Mouse (Mus musculus) brain, embryonic 14.5 days (tissue): Measurements from ENCODE around the gene Lats1.

ENCODE experiments used
- CTCF ChIP-seq: fragments of 200-500 bp; IDR thresholded peaks from 2 replicates; pipeline ENCODE4 v1.5.1; 2012; ENCODE audit warnings: inconsistent platforms, mild to moderate bottlenecking, moderate library complexity, borderline replicate concordance; ENCODE audit not compliant: insufficient read depth, insufficient read length; ENCODE audit errors: extremely low read depth
- POLR2A ChIP-seq: fragments of 200-500 bp; IDR thresholded peaks from 2 replicates; pipeline ENCODE4 v1.6.1; 2012; ENCODE audit warnings: mild to moderate bottlenecking, inconsistent platforms, borderline replicate concordance; ENCODE audit not compliant: poor library complexity, insufficient read depth, insufficient read length, severe bottlenecking; ENCODE audit errors: extremely low read depth

DNA sequence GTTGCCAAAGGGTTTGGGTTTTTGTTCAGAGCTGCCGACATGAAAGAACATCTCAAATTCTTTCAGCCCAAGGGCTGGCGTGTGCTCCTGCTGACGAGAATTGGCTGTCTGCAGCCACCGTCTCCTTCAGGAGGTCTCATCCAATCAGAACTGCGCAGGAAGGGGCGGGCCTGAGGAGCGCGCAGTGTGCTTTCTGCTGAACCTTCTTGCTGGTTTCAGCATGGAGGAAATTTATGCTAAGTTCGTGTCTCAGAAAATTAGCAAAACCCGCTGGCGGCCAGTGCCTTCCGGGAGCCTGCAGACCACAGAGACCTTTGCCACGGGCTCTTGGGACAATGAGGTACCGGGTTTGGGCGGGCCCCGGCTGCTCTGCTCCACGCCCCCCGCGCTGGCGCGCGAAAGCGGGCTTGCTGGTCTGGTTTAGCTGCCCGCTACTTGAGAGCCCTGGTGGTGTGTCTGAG is 13.6 kb upstream of the Lats1 start, which contains the start of gene Nup43:
- TF ChIP-seq CTCF: no peak
- TF ChIP-seq POLR2A: no peak
